Mouse (Mus musculus): ENCODE results near the gene Abcd3.

Abcd3 gene

DNA sequence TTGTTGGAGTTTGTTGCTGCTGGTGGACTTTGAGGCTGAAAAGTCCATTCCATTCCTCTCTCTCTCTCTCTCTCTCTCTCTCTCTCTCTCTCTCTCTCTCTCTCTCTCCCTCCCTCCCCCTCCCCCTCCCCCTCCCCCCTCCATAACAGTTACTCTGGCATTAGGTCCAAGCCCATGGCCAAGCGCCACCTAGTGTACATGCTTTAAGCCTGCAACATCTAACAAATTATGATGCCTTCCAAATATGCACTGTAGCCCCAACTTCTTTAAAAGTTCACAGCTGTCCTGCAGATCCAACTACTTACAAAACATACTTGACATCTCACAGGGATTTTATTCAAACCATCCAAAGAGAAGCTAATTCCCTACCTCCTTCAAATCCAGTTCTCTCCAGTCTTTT lies 77.6 kb downstream of the Abcd3 start:
- DNase-seq = no peak

DNA sequence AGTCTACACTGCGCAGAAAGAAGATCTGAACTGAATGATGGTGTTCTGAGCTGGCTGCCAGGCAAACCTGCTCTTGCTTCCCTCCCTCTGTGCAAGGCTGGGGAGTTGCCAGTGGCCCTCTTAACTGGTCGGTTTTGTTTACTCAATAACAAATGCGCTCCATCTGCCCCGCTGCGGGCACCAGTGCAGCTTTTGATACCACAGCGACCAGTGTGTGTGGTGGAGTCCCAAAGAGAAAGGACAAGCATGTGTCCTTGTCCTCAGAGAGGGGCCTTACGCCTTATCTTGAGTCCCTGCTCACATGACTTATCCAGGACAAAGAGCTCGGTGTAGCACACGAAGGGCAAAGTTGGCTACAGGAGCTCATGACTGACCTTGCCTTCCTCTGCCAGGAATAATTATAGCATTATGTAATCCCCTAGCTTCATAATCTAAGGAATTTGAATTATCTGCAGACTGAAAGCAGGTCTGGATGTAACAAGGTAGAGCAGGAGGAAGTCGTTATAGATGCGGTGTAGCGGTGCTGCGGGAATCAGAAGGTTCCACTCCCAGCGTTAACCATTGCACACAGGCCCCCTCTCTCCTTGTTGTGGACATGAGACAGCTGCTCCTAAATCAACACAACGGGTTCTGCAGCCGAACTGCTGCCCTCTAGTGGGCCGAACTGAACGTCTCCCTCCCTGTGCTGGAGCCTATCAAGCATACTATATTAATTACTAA lies 78.9 kb downstream of the Abcd3 start:
- peak; percentile 68 for DNase-seq

DNA sequence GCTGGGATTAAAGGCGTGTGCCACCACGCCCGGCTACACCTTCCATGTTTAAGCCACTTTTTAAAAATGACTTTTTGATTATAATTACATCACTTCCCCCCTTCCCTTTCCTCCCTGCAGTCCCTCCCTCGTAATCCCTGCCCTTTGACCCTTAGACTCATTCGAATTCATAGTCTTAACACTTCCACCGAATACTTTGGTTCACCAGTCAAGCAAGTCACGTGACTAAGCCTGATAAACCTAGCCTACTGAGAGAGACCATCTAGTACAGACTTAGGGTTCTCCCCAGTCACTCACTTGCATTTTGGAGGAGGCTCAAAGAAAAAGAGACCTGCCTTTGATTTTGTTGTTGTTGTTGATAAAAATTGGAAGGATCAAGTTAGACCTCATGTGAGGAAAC lies 79.6 kb downstream of the Abcd3 start:
- DNase-seq = no peak

DNA sequence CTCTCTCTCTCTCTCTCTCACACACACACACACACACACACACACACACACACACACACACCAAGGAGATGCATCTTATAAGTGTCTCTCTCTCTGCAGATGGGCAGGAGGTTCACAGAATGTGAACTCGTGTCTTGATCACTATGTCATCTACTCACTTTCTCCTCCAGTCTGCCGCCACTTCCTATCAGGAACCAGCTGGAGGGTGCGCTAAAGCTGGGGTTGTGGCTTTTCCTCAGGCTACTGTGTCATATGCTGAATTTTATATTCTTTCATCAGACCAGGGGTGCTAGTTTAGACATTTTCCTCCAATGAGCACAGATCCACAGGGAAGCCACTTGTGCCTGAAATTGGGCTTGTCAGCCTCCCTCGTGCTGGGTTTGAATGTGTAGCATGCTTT lies 85.4 kb downstream of the Abcd3 start:
- DNase-seq = no peak

DNA sequence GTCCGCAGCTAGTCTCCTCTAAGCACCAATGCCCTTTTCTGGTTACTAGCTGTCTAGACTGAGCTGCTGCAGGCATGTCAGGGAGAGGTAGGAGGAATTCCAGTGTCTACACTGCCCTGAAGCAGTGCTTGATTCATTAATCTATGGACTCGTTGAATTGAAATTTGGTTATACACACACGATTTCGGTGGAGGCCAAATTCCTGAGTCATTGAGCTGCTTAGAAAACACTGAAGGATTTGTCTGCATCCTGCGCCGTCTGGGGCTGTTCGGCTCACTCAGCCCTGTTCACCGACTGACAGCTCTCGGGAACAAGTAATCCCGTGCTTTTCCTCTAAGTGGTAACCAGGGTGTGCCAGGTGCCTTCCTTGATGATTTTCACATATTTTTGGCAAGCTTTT lies 89.5 kb downstream of the Abcd3 start:
- DNase-seq = no peak

DNA sequence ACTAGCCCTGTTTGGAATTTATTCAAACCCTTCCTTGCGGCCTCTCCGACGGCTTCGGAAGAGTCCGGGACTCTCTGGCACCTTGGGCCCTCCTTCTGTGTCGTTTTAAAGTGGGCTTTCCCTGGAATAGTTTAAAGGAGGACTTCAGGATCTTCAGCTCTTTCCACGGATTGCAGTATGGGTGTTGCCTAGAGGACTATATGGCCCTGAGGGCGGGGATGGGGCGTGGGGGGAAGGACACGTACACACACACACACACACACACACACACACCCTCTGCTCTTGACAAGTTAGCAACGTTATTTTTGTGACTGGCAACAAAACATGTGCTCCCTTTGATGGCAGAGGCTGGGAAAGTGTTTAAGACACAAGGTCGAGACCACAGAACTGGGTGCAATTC lies 90.5 kb downstream of the Abcd3 start:
- no peak for DNase-seq

DNA sequence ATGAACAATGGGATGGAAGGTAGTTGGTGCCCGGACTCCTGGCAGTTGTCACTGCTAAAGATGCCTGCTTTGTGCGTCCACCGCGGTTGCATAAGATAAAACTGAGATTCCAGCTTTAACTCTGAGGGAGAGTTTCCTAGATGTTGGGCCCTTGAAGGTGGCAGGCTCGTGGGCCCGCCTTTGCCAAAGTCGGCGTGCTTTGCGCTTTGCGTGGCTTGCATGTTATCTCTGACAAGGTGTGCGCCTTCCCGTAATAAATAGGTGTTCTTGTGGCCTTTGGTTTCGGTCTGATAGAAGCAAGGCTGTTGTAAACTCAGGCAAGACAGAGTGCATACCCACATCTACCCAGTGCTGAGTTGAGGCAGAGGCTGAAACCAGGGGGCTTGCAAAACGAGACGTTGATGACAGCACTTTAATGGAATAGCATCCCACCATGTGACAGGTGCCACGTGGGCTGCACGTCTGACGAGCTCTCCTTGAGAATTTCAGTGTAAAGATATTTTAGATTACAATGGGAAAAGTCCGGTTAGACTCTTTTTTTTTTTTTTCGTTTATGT lies 91.1 kb downstream of the Abcd3 start:
- no peak for DNase-seq

DNA sequence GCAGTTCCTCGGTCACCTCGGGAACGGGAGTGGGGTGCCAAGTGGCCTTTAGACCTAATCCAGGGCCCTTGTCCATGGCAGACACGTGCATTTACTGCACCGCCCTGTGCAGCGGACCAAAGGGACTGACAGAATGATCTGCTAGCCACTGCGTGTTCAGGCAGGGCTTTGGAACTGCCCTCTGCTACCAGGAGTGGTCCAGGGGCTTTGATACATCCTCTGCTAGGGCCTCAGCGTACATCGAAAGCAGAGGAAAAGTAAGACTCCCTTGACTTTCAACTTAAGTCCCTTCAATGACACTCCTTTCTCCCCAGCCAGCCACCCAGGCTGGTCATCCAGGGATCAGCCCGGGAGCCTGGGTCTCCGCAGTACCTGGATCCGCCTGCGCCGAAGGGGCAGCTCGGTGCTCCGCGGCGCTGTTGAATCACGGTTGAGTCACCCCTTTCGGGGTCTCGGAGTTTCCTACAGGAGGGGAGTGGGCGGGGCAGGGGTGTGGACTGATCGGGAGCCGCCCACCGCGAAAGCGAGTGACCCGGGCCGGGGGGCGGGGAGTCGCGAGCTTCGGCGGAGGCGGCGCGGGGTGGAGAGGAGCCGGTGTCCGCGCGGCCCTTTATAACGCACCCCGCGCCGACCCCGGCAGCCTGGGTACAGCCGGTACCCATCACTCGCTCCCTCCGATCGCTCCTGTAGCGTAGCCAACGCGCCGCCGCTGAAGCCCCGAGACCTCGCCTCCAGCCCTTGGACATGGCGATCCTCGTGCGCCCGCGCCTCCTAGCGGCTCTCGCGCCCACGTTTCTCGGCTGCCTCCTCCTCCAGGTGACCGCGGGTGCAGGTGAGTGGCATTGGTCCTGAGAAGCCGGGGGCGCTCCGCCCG lies 91.9 kb downstream of the Abcd3 start, which contains the start of gene F3:
F3 (plus strand) TSS at position 567 of the 874 bp plus-strand sequence.
- DNase-seq = peak; percentile 69

DNA sequence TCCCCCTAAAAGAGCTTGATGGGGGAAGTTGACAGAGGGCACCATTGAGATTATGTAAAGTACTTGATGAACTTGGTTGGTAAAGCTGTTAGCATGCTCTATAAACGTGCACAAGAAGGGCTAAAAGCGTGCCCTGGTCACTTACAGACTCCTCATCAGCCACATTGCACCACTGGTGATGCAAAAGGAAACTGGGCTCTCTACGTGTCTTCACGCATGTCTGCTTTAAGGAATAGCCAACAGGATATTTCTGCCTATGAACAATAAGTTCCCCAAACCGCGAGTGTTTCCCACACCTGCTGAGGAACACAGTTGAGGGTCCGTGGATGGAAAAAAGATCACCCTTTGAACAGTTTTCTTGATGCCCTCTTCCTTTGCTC lies 93.4 kb downstream of the Abcd3 start:
- DNase-seq = no peak

DNA sequence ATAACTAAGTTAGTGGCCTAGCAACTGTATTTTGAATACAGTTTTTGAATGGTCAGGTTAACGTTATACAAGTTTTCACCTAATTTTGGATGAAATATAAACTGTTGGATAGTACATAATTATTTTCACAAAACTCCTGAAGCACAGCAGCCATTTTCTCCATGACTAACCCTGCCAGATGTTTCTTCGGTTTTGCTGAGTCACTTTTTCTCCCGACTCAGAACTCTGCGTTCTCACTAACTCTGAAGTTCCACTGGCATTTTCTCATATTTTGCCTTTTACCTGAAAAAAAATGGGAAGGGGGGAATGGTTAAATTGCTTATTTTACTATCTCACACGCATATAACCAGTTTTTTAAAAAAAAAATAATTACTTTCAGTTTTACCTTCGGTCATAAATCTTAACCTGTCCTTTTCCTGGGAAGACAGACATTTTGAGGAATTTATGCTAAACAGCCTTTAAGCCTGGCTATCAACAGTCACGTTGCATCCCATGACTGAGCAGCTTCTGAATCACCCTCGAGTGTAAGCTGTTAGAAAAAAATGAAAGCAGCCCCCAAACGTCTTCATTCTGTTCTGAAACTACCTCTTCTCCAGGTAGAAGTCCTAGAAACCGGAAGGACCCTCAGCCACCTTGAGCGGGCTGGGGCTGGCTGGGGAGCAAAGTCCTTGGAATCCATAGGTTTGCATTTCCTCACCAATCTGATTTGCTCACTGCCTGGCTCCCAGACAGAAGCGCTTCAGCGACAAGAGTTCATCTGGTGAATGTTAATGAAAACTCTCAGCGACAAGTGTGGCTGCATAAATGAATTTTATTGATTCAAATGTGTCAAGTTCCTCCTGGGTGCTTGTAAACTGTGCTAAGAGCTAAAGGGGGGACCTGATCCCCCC lies 94.1 kb downstream of the Abcd3 start:
- no peak for DNase-seq

DNA sequence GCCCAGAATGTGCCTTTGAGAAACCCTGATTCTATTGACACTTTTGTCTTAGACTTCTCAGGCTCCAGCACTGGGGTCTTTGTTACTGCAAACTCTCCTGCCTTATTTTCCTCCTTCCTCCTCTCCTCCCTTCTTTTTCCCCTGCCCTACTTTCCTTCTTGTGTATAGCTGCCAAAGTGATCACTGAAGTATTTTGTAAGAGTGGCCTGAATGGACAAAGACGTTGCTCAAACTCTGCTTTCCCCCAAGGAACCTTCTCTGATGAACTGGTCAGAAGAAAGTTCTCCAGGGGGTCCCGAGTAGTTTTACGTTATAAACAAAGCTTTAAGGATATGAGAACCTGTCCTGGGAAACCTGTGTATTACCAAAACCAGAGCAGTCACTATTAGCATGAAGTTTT lies 95.4 kb downstream of the Abcd3 start:
- DNase-seq = no peak

DNA sequence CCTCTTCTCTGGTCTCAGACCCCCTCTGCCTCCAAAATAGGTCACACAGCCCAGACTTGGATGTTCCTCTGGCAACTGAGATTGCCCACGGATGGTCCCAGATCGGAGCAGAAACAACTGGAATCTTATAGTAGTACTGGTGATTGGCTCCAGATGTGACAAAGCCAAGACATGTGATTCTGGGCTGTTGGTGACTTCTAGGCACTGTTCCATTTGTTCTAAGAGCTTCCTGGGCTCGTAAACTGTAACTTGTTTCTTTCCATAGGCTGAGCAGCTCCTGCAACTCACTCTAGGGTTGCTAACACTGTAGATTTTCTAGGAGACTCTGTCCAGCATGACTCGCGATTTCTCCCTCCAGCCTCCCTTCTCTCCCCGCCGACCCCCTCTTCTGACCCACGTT lies 96.4 kb downstream of the Abcd3 start:
- DNase-seq = no peak

DNA sequence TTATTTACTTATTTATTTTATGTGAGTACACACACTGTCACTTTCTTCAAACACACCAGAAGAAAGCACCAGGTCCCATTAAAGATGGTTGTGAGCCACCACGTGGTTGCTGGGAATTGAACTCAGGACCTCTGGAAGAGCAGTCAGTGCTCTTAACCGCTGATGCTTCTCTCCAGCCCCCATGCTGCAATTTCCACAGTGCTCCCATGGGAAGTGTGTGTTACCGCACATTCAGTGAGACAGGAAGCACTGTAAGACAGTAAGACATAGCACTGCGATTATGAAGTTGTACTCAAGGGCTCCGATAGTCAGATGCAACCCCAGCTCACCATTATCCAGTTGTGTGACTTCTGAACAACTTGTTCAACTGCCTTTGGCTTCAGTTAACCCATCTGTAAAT lies 98.6 kb downstream of the Abcd3 start:
- no peak for DNase-seq

DNA sequence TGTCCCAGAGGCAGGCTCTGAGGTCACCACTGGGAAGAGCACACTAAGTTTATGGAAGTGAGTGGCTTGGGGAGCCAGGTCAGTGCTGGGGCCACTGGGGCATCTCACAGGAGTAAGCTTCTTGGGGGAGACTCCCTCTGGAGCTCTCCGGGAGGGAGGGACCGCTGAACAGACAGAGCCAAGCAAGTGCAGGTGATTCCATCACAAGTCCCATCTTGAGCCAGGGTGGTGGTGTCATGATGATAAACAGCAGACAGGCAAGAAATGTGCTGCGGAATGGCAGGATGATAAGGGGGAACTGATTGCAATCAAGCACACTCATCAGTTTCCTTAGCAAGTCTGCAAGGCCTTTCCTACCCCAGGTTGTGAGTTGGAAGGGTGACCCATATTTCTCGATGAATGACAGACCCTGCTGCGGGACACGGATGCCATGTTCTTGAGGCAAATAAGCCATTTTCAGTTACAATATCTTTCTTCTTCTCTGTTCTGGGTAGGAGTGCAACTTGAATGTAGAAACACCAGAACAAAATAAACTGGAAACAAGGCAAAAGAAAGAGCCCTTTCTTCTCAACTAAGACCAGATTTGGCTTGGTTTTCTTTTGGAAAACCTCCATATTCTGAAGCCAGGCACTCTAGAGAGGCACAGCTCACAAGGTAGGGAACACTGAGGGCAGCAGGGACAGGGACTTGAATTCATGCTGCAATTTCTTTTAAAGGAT lies 99.2 kb downstream of the Abcd3 start:
- DNase-seq = no peak

DNA sequence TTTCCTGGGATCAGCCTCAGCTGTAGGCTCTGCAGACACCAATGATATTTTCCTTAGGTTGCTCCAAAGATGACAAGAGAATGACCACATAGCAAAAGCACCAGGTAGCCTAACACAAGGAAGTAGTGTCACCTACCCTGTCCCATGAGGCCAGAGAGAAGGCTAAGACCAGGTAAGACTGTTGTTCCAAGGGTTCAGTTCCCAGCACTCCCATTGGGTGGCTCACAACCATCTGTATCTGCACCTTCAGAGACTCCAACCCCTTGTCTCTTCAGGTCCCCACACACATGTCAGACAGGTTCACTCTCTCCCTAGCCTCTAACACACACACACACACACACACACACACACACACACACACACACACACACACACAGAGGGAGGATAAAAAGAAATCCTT lies 99.8 kb downstream of the Abcd3 start:
- no peak for DNase-seq

DNA sequence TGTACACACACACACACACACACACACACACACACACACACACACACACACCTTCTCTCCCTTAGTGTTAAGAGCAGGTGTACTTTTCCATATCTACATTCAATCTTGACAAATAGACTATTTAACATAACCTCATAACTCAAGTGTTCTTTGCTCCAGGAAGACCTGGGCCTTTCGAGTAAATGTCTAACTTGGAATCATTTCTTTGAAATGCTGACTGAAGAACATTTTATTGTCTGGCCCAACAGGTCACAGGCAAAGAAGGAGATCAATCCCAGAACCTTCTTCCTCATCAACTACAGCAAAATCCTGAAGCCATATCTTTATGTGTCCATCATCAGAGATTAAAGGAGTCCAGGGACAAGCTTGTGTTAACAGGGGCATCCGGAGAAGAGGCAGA lies 100.6 kb downstream of the Abcd3 start:
- DNase-seq = no peak

DNA sequence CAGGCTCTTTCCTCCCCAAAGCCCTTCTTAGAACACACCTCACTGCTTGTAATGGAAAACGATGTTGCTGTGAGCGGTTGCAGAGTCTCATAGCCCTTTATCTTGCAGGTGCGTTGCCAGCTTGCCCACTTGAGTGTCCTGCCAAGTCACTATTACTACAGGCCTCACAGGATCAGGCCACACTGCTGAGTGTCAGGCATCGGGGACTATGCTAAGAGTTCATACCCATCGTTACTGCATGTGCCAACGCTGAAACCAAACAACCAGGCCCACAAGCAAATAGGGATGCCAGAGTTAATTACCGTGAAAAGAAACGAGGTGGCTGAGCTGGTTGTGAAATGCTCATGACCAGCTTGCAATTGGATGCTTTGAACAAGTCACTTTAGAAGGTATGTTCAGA lies 101.3 kb downstream of the Abcd3 start:
- DNase-seq = no peak

DNA sequence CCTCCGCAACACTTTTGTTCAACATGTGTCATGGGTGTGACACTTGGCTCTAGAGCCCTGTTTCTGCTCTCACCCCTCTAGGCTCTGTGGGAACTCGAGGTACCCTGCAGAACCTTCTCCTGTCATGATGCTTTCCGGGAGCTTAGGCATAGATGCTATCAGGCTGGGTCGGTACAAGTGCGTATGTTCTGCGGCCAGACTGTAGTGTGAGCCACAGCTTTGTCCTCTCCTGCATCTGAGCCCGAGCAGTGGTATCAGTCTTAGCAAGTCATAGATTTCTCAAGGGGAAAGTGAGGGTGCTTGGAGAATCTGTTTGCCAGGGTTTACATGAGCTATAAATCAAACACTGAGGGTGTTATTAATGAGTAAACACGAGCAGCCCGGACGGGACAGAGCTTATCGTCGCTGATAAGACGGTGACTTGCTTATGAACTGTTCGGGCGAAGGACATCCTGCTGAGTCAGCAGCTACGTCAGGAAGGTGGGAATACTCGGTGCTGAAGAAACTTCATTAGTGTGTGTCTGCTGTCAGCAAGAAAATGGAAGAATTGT lies 101.9 kb downstream of the Abcd3 start:
- DNase-seq = no peak

DNA sequence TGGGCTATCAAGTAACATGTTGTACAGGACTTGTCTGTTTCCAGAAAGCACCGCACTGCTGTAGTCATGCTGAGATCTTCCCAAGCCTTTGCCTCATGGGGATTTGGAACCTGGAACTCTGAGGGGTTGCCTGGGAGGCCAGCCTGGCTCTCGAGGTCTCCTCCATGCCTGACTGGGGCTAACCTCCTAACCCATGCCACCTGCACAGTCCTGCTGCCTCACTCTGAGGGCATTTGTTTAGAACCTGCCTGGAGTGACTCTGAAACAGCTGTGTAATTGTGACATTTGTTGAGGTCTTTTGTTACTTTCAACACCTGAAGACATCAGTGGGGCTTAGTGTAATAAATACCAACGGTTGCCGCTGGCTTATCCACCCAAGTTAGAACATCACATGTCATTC lies 102.9 kb downstream of the Abcd3 start:
- DNase-seq = no peak

DNA sequence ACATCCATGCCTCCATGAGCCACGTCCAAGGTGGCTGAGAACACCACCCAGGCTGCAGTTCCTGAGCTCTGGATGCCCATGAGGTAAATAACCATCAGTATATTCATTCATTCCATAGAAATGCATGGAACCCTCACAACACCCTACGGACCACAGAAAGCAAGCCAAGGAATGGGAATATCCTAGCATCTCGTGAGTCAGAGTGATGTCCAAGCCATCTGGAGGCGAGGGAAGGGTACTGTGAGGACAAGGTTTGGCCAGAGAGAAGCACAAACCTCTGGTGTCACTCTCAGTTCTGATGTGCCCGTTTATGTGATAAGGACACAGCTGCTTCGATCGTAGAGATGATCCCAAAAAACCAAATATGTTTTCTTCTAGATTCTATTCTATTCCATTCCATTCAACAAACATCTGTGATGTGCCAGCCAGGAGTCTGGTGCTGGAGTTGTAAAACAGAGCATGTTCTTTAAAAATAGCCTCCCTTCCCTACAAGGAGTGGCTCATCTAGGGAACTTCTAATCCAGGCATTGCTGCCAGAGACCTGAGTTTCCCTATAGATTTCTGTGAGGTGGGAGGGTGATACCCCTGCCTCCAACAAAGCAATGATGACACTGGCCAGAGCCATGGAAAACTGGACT lies 104.1 kb downstream of the Abcd3 start:
- no peak for DNase-seq
